Mouse (Mus musculus) myocyte (in vitro differentiated cells): ENCODE results near the gene Tm4sf5. TPM values are rescaled to one million over a fixed set of nuclear protein-coding genes. Genes with fewer than 3 reads are reported as not detected.

Experiments used
- H3K27me3 ChIP-seq: one replicate; pipeline ENCODE4 v1.6.1; 2011; ENCODE audit not compliant: control insufficient read depth, insufficient read depth, insufficient read length
- H3K36me3 ChIP-seq: one replicate; pipeline ENCODE4 v1.6.1; 2011; ENCODE audit not compliant: control insufficient read depth, insufficient read depth
- H3K4me2 ChIP-seq: one replicate; pipeline ENCODE4 v1.6.1; 2011; ENCODE audit warnings: low read depth, control low read depth
- H3K4me3 ChIP-seq: one replicate; pipeline ENCODE4 v1.5.1; 2011; ENCODE audit warnings: mild to moderate bottlenecking, control low read depth, moderate library complexity
- H3K79me2 ChIP-seq: one replicate; pipeline ENCODE4 v1.6.1; 2011; ENCODE audit not compliant: control insufficient read depth, insufficient read depth
- H3ac ChIP-seq: one replicate; pipeline ENCODE4 v1.6.1; 2011; ENCODE audit not compliant: control insufficient read depth, insufficient read length
- CEBPB ChIP-seq: IDR thresholded peaks from 2 replicates; pipeline ENCODE4 v1.6.1; 2011; ENCODE audit warnings: mild to moderate bottlenecking, moderate library complexity; ENCODE audit not compliant: poor library complexity, insufficient read depth, severe bottlenecking
- E2F4 ChIP-seq: IDR thresholded peaks from one replicate; pipeline ENCODE4 v1.6.1; 2011; ENCODE audit warnings: mild to moderate bottlenecking, control low read depth, moderate library complexity; ENCODE audit not compliant: insufficient read depth
- MAX ChIP-seq: IDR thresholded peaks from one replicate; pipeline ENCODE4 v1.6.1; 2011; ENCODE audit warnings: low read depth, mild to moderate bottlenecking, control low read depth
- MYOD1 ChIP-seq, 3 experiments: IDR thresholded peaks; one replicate each; pipeline ENCODE4 v1.6.1; 2011; ENCODE audit warnings: control low read depth in 2 of 3, low read depth in 2 of 3, mild to moderate bottlenecking in 2 of 3, moderate library complexity in 1 of 3; ENCODE audit not compliant: insufficient read length in 2 of 3, control insufficient read depth in 1 of 3
- MYOG ChIP-seq, 3 experiments: IDR thresholded peaks; one replicate each; pipeline ENCODE4 v1.6.1; 2011; ENCODE audit warnings: control low read depth in 2 of 3, low read depth in 2 of 3, mild to moderate bottlenecking in 2 of 3; ENCODE audit not compliant: insufficient read length in 2 of 3, control insufficient read depth in 1 of 3, insufficient read depth in 1 of 3
- POLR2A ChIP-seq: IDR thresholded peaks from one replicate; pipeline ENCODE4 v1.6.1; 2011; ENCODE audit warnings: low read depth, mild to moderate bottlenecking, control low read depth, moderate library complexity; ENCODE audit not compliant: insufficient read length
- POLR2AphosphoS2 ChIP-seq: IDR thresholded peaks from one replicate; pipeline ENCODE4 v1.6.1; 2011; ENCODE audit warnings: low read depth, control low read depth; ENCODE audit not compliant: insufficient read length
- REST ChIP-seq: IDR thresholded peaks from one replicate; pipeline ENCODE4 v1.6.1; 2011; ENCODE audit warnings: mild to moderate bottlenecking, control low read depth, moderate library complexity; ENCODE audit not compliant: insufficient read depth, insufficient read length
- SRF ChIP-seq: IDR thresholded peaks from one replicate; pipeline ENCODE4 v1.6.1; 2011; ENCODE audit warnings: low read depth; ENCODE audit not compliant: control insufficient read depth, insufficient read length
- TCF12 ChIP-seq: IDR thresholded peaks from one replicate; pipeline ENCODE4 v1.6.1; 2011; ENCODE audit warnings: mild to moderate bottlenecking, control low read depth; ENCODE audit not compliant: poor library complexity, insufficient read depth, severe bottlenecking
- TCF3 ChIP-seq: IDR thresholded peaks from one replicate; pipeline ENCODE4 v1.6.1; 2011; ENCODE audit warnings: low read depth, control low read depth; ENCODE audit not compliant: insufficient read length
- USF1 ChIP-seq: IDR thresholded peaks from one replicate; pipeline ENCODE4 v1.6.1; 2011; ENCODE audit warnings: low read depth, mild to moderate bottlenecking, control low read depth, moderate library complexity
- polyA plus RNA-seq: library from polyadenylated mRNA; unstranded; fragments of >200 nt; fragmentation: generic; extraction: Trizol; gene quantifications from one replicate; pipeline ENCODE4 v1.2.1, GENCODE M21; 2012; ENCODE audit warnings: missing spikeins

Gene Tm4sf5
- polyA plus RNA-seq, 1 experiment = not detected

GRCm38 (mm10) chr11:70511242-70511641, 6.2 kb downstream of the Tm4sf5 start:
- Histone ChIP-seq H3K4me3 (no peak overlapping the region), H3K27me3 (peaks cover 18% of the 10 kb centered on the region), H3K4me2 (no peak overlapping the region), H3K36me3 (no peaks in the 10 kb centered on the region), H3ac (no peak overlapping the region), H3K79me2 (no peaks in the 10 kb centered on the region)
- TF ChIP-seq TCF3 (no peak), E2F4 (no peak), REST (no peak), POLR2AphosphoS2 (no peak), USF1 (no peak), SRF (no peak), CEBPB (no peak), POLR2A (no peak), MYOD1 (IDR thresholded peaks at IDR 0.05; ENCODE audit: control insufficient read depth in 1 of 3, insufficient read length in 2 of 3, low read depth in 2 of 3) (no peak), MAX (no peak), TCF12 (no peak), MYOG (IDR thresholded peaks at IDR 0.05; ENCODE audit: control insufficient read depth in 1 of 3, insufficient read depth in 1 of 3, insufficient read length in 2 of 3, low read depth in 2 of 3) (no peak)

GRCm38 (mm10) chr11:70511825-70512224, 6.8 kb downstream of the Tm4sf5 start:
- Histone ChIP-seq H3K36me3 (no peaks in the 10 kb centered on the region), H3K27me3 (peaks cover 18% of the 10 kb centered on the region), H3K4me2 (no peak overlapping the region), H3K4me3 (no peak overlapping the region), H3ac (no peak overlapping the region), H3K79me2 (no peaks in the 10 kb centered on the region)
- TF ChIP-seq MYOD1 (IDR thresholded peaks at IDR 0.05; ENCODE audit: control insufficient read depth in 1 of 3, insufficient read length in 2 of 3, low read depth in 2 of 3) = no peak
- no peak for TF ChIP-seq TCF12
- no peak for TF ChIP-seq CEBPB
- TF ChIP-seq MYOG (IDR thresholded peaks at IDR 0.05; ENCODE audit: control insufficient read depth in 1 of 3, insufficient read depth in 1 of 3, insufficient read length in 2 of 3, low read depth in 2 of 3) = no peak
- no peak for TF ChIP-seq USF1
- TF ChIP-seq SRF = no peak
- no peak for TF ChIP-seq E2F4
- no peak for TF ChIP-seq MAX

- Histone ChIP-seq H3K79me2 (no peaks in the 10 kb centered on the region), H3K36me3 (no peaks in the 10 kb centered on the region), H3K4me2 (no peak overlapping the region), H3ac (no peak overlapping the region), H3K27me3 (peaks cover 18% of the 10 kb centered on the region), H3K4me3 (no peak overlapping the region)
- TF ChIP-seq USF1 = no peak
- TF ChIP-seq CEBPB = no peak
- no peak for TF ChIP-seq MYOD1 (IDR thresholded peaks at IDR 0.05; ENCODE audit: control insufficient read depth in 1 of 3, insufficient read length in 2 of 3, low read depth in 2 of 3)
- TF ChIP-seq POLR2AphosphoS2 = no peak
- no peak for TF ChIP-seq REST
- no peak for TF ChIP-seq MAX
- TF ChIP-seq MYOG (IDR thresholded peaks at IDR 0.05; ENCODE audit: control insufficient read depth in 1 of 3, insufficient read depth in 1 of 3, insufficient read length in 2 of 3, low read depth in 2 of 3) = no peak
- TF ChIP-seq POLR2A = no peak
- TF ChIP-seq SRF = no peak
Observed at GRCm38 (mm10) chr11:70512709-70513342, 7.8 kb downstream of the Tm4sf5 start.

- Histone ChIP-seq H3K36me3 (no peaks in the 10 kb centered on the region), H3K79me2 (no peaks in the 10 kb centered on the region), H3K4me2 (no peak overlapping the region), H3K27me3 (peaks cover 18% of the 10 kb centered on the region), H3ac (no peak overlapping the region), H3K4me3 (no peak overlapping the region)
- TF ChIP-seq MYOG (IDR thresholded peaks at IDR 0.05; ENCODE audit: control insufficient read depth in 1 of 3, insufficient read depth in 1 of 3, insufficient read length in 2 of 3, low read depth in 2 of 3) = no peak
- no peak for TF ChIP-seq POLR2A
- no peak for TF ChIP-seq MAX
- no peak for TF ChIP-seq E2F4
- TF ChIP-seq CEBPB = no peak
- TF ChIP-seq POLR2AphosphoS2 = no peak
- no peak for TF ChIP-seq TCF12
- TF ChIP-seq TCF3 = no peak
- no peak for TF ChIP-seq MYOD1 (IDR thresholded peaks at IDR 0.05; ENCODE audit: control insufficient read depth in 1 of 3, insufficient read length in 2 of 3, low read depth in 2 of 3)
- no peak for TF ChIP-seq REST
- TF ChIP-seq SRF = no peak
- TF ChIP-seq USF1 = no peak
Observed at GRCm38 (mm10) chr11:70513520-70513919, 8.5 kb downstream of the Tm4sf5 start.

GRCm38 (mm10) chr11:70514288-70514687, 9.2 kb downstream of the Tm4sf5 start, which contains the start of gene Vmo1:
Gene Vmo1 (minus strand): TSS chr11:70514616.
- H3K27me3 ChIP-seq = peaks cover 15% of the 10 kb centered on the region
- no peaks in the 10 kb centered on the region for H3K79me2 ChIP-seq
- no peaks in the 10 kb centered on the region for H3K36me3 ChIP-seq
- H3K4me3 ChIP-seq = no peak within 1 kb of the TSS
- H3ac ChIP-seq = no peak within 1 kb of the TSS
- no peak within 1 kb of the TSS for H3K4me2 ChIP-seq
- no peak for TF ChIP-seq SRF
- no peak for TF ChIP-seq USF1
- no peak for TF ChIP-seq MYOG (IDR thresholded peaks at IDR 0.05; ENCODE audit: control insufficient read depth in 1 of 3, insufficient read depth in 1 of 3, insufficient read length in 2 of 3, low read depth in 2 of 3)
- TF ChIP-seq POLR2A = no peak
- no peak for TF ChIP-seq POLR2AphosphoS2
- no peak for TF ChIP-seq TCF12
- no peak for TF ChIP-seq TCF3
- no peak for TF ChIP-seq MYOD1 (IDR thresholded peaks at IDR 0.05; ENCODE audit: control insufficient read depth in 1 of 3, insufficient read length in 2 of 3, low read depth in 2 of 3)
